Mouse (Mus musculus): Measurements from ENCODE around the gene Slc9a8. TPM values are rescaled to one million over a fixed set of nuclear protein-coding genes. Genes with fewer than 3 reads are reported as not detected.

Gene Slc9a8
- polyA plus RNA-seq, 1 experiment, result 26.4 TPM

GRCm38 (mm10) chr2:167475596-167475995 lies 54.1 kb downstream of the Slc9a8 start:
- Histone ChIP-seq H3K4me2 (ENCODE audit: low read depth) (no peak overlapping the region), H3K36me3 (ENCODE audit: control insufficient read depth, insufficient read depth) (peaks cover 18% of the 10 kb centered on the region), H3ac (ENCODE audit: control insufficient read depth, insufficient read length) (no peak overlapping the region), H3K4me3 (no peak overlapping the region), H3K79me2 (ENCODE audit: control insufficient read depth, insufficient read depth) (peaks cover 3% of the 10 kb centered on the region), H3K27me3 (ENCODE audit: control insufficient read depth, insufficient read depth, insufficient read length) (no peaks in the 10 kb centered on the region)
- TF ChIP-seq USF1 (IDR thresholded peaks at IDR 0.05; ENCODE audit: low read depth) (no peak), POLR2A (IDR thresholded peaks at IDR 0.05; ENCODE audit: insufficient read length, low read depth) (no peak), TCF12 (IDR thresholded peaks at IDR 0.05; ENCODE audit: insufficient read depth, poor library complexity, severe bottlenecking) (no peak), MAX (IDR thresholded peaks at IDR 0.05; ENCODE audit: low read depth) (no peak), POLR2AphosphoS2 (IDR thresholded peaks at IDR 0.05; ENCODE audit: insufficient read length, low read depth) (no peak), TCF3 (IDR thresholded peaks at IDR 0.05; ENCODE audit: insufficient read length, low read depth) (no peak), MYOG (IDR thresholded peaks at IDR 0.05; ENCODE audit: control insufficient read depth in 1 of 3, insufficient read depth in 1 of 3, insufficient read length in 2 of 3, low read depth in 2 of 3) (no peak), CEBPB (IDR thresholded peaks at IDR 0.05; ENCODE audit: insufficient read depth, poor library complexity, severe bottlenecking) (no peak), E2F4 (IDR thresholded peaks at IDR 0.05; ENCODE audit: insufficient read depth) (no peak), MYOD1 (IDR thresholded peaks at IDR 0.05; ENCODE audit: control insufficient read depth in 1 of 3, insufficient read length in 2 of 3, low read depth in 2 of 3) (no peak)

GRCm38 (mm10) chr2:167476200-167476688 lies 54.7 kb downstream of the Slc9a8 start:
- Histone ChIP-seq H3K36me3 (ENCODE audit: control insufficient read depth, insufficient read depth) (peaks cover 24% of the 10 kb centered on the region), H3K79me2 (ENCODE audit: control insufficient read depth, insufficient read depth) (peaks cover 5% of the 10 kb centered on the region)

GRCm38 (mm10) chr2:167476762-167477161 lies 55.2 kb downstream of the Slc9a8 start:
- no peak overlapping the region for H3ac ChIP-seq (ENCODE audit: control insufficient read depth, insufficient read length)
- H3K4me2 ChIP-seq (ENCODE audit: low read depth), result no peak overlapping the region
- peaks cover 5% of the 10 kb centered on the region for H3K79me2 ChIP-seq (ENCODE audit: control insufficient read depth, insufficient read depth)
- H3K27me3 ChIP-seq (ENCODE audit: control insufficient read depth, insufficient read depth, insufficient read length), result no peaks in the 10 kb centered on the region
- H3K4me3 ChIP-seq, result no peak overlapping the region
- peaks cover 24% of the 10 kb centered on the region for H3K36me3 ChIP-seq (ENCODE audit: control insufficient read depth, insufficient read depth)
- TF ChIP-seq TCF12 (IDR thresholded peaks at IDR 0.05; ENCODE audit: insufficient read depth, poor library complexity, severe bottlenecking), result no peak
- no peak for TF ChIP-seq REST (IDR thresholded peaks at IDR 0.05; ENCODE audit: insufficient read depth, insufficient read length)
- TF ChIP-seq USF1 (IDR thresholded peaks at IDR 0.05; ENCODE audit: low read depth), result peak; percentile 43
- peak; percentile 44 for TF ChIP-seq POLR2A (IDR thresholded peaks at IDR 0.05; ENCODE audit: insufficient read length, low read depth)
- TF ChIP-seq POLR2AphosphoS2 (IDR thresholded peaks at IDR 0.05; ENCODE audit: insufficient read length, low read depth), result peak; percentile 82

More at GRCm38 (mm10) chr2:167476200-167476688, 54.7 kb downstream of the Slc9a8 start:
- no peak overlapping the region for H3ac ChIP-seq (ENCODE audit: control insufficient read depth, insufficient read length)
- no peaks in the 10 kb centered on the region for H3K27me3 ChIP-seq (ENCODE audit: control insufficient read depth, insufficient read depth, insufficient read length)
- H3K4me3 ChIP-seq, result no peak overlapping the region
- no peak overlapping the region for H3K4me2 ChIP-seq (ENCODE audit: low read depth)
- TF ChIP-seq MYOG (IDR thresholded peaks at IDR 0.05; ENCODE audit: control insufficient read depth in 1 of 3, insufficient read depth in 1 of 3, insufficient read length in 2 of 3, low read depth in 2 of 3) (no peak), POLR2AphosphoS2 (IDR thresholded peaks at IDR 0.05; ENCODE audit: insufficient read length, low read depth) (no peak), USF1 (IDR thresholded peaks at IDR 0.05; ENCODE audit: low read depth) (no peak), TCF3 (IDR thresholded peaks at IDR 0.05; ENCODE audit: insufficient read length, low read depth) (no peak), TCF12 (IDR thresholded peaks at IDR 0.05; ENCODE audit: insufficient read depth, poor library complexity, severe bottlenecking) (no peak)

- no peaks in the 10 kb centered on the region for H3K27me3 ChIP-seq (ENCODE audit: control insufficient read depth, insufficient read depth, insufficient read length)
- peaks cover 16% of the 10 kb centered on the region for H3K79me2 ChIP-seq (ENCODE audit: control insufficient read depth, insufficient read depth)
- no peak overlapping the region for H3K4me3 ChIP-seq
- H3ac ChIP-seq (ENCODE audit: control insufficient read depth, insufficient read length), result no peak overlapping the region
- H3K4me2 ChIP-seq (ENCODE audit: low read depth), result no peak overlapping the region
- TF ChIP-seq E2F4 (IDR thresholded peaks at IDR 0.05; ENCODE audit: insufficient read depth), result no peak
- TF ChIP-seq MAX (IDR thresholded peaks at IDR 0.05; ENCODE audit: low read depth), result no peak
- peak; percentile 20 for TF ChIP-seq POLR2AphosphoS2 (IDR thresholded peaks at IDR 0.05; ENCODE audit: insufficient read length, low read depth)
- peak; percentile 9 for TF ChIP-seq REST (IDR thresholded peaks at IDR 0.05; ENCODE audit: insufficient read depth, insufficient read length)
- TF ChIP-seq MYOD1 (IDR thresholded peaks at IDR 0.05; ENCODE audit: control insufficient read depth in 1 of 3, insufficient read length in 2 of 3, low read depth in 2 of 3), result no peak
- peaks cover 31% of the 10 kb centered on the region for H3K36me3 ChIP-seq (ENCODE audit: control insufficient read depth, insufficient read depth)
Observed at GRCm38 (mm10) chr2:167478128-167478527, 56.6 kb downstream of the Slc9a8 start.

- H3K79me2 ChIP-seq (ENCODE audit: control insufficient read depth, insufficient read depth), result peaks cover 19% of the 10 kb centered on the region
- peaks cover 31% of the 10 kb centered on the region for H3K36me3 ChIP-seq (ENCODE audit: control insufficient read depth, insufficient read depth)
- H3K27me3 ChIP-seq (ENCODE audit: control insufficient read depth, insufficient read depth, insufficient read length), result no peaks in the 10 kb centered on the region
- H3K4me2 ChIP-seq (ENCODE audit: low read depth), result no peak overlapping the region
- H3K4me3 ChIP-seq, result no peak overlapping the region
- no peak overlapping the region for H3ac ChIP-seq (ENCODE audit: control insufficient read depth, insufficient read length)
- no peak for TF ChIP-seq TCF3 (IDR thresholded peaks at IDR 0.05; ENCODE audit: insufficient read length, low read depth)
- no peak for TF ChIP-seq TCF12 (IDR thresholded peaks at IDR 0.05; ENCODE audit: insufficient read depth, poor library complexity, severe bottlenecking)
- no peak for TF ChIP-seq E2F4 (IDR thresholded peaks at IDR 0.05; ENCODE audit: insufficient read depth)
- TF ChIP-seq POLR2AphosphoS2 (IDR thresholded peaks at IDR 0.05; ENCODE audit: insufficient read length, low read depth), result no peak
- TF ChIP-seq POLR2A (IDR thresholded peaks at IDR 0.05; ENCODE audit: insufficient read length, low read depth), result no peak
- no peak for TF ChIP-seq USF1 (IDR thresholded peaks at IDR 0.05; ENCODE audit: low read depth)
- TF ChIP-seq MYOD1 (IDR thresholded peaks at IDR 0.05; ENCODE audit: control insufficient read depth in 1 of 3, insufficient read length in 2 of 3, low read depth in 2 of 3), result no peak
- no peak for TF ChIP-seq MYOG (IDR thresholded peaks at IDR 0.05; ENCODE audit: control insufficient read depth in 1 of 3, insufficient read depth in 1 of 3, insufficient read length in 2 of 3, low read depth in 2 of 3)
- TF ChIP-seq MAX (IDR thresholded peaks at IDR 0.05; ENCODE audit: low read depth), result no peak
- TF ChIP-seq REST (IDR thresholded peaks at IDR 0.05; ENCODE audit: insufficient read depth, insufficient read length), result no peak
- no peak for TF ChIP-seq SRF (IDR thresholded peaks at IDR 0.05; ENCODE audit: control insufficient read depth, insufficient read length, low read depth)
- TF ChIP-seq CEBPB (IDR thresholded peaks at IDR 0.05; ENCODE audit: insufficient read depth, poor library complexity, severe bottlenecking), result no peak
Observed at GRCm38 (mm10) chr2:167479501-167479900, 58.0 kb downstream of the Slc9a8 start.

Data from myocyte (in vitro differentiated cells).